Mouse (Mus musculus) urinary bladder, adult 18-20 months (tissue): ENCODE data around the gene Zfp575.
"Not testable (repeated sequence)": the region's sequence is repeated elsewhere in the genome, so short reads cannot be mapped to it uniquely, and the experiment has no call there.

Source experiments
- DNase-seq, 2 experiments: peaks; one replicate each; pipeline ENCODE4 v3.0.0; 2022; ENCODE audit warnings: low spot score in 2 of 2, mixed read lengths in 2 of 2

Gene Zfp575

DNA sequence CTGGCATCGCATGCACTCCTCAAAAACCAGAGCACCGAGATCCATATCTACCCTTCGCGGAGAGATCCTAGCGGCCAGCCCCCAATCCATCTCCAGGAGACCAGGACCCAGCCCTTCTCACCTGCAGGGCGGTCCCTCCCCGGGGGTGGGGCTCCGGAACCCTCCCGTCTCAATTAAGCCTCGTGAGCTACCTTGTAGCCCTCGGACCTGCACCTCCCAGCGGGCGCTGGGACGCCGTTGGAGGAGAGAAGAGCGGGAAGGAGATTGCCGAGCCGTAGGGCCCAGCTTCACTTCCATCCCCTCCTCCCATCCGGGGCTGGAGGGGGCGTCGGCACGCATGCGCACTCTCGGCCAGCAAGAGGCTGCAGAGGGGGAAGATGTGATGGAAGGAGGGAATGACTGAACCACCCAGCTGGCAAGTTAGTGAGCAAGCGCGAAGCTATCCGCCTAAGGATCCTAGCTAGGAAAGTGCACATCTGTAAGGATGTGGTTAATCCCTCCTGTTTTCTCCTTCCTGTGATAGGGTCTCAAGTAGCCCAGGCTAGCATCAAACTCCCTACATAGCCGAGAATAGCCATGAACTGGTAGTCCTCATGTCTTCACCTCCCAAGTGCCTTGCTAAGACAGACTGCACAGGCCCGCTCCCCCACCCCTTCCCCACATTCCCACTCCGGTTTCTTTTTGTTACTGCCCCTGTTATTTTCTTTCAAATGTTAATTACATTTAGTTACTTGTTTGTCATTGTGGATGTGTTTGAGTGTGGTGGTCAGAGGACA, at the start of gene Zfp575, which contains the start of gene Ethe1:
Gene Zfp575 (minus strand): TSS at position 312 of the 776 bp plus-strand sequence.
Gene Ethe1 (plus strand): TSS at position 214 of the 776 bp plus-strand sequence.
- no peak for DNase-seq

DNA sequence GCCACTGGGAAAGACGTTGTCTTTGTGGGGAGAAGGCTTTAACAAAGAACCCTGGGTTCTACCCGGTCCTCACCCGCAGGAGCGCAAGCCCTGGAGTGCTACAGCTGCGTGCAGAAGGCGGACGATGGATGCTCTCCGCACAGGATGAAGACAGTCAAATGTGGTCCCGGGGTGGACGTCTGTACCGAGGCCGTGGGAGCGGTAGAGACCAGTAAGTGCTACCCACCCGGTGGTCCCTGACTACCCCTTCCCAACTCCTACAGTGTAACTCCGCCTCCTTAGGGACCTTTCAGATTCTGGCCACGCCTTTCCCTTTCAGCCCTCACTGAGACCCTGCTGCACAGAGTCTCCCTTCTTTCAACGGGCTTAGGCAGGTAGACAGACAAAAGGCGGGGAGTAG, 49.6 kb upstream of the Zfp575 start:
- DNase-seq: peak in 1 of 2 experiments; percentile 33

- DNase-seq: peak; percentile 60 to 77
Observed at GRCm38 (mm10) chr7:24636264-24636663, 48.8 kb upstream of the Zfp575 start, which contains the start of gene Lypd3. TSS of gene Lypd3 (plus strand) at chr7:24636550.

DNA sequence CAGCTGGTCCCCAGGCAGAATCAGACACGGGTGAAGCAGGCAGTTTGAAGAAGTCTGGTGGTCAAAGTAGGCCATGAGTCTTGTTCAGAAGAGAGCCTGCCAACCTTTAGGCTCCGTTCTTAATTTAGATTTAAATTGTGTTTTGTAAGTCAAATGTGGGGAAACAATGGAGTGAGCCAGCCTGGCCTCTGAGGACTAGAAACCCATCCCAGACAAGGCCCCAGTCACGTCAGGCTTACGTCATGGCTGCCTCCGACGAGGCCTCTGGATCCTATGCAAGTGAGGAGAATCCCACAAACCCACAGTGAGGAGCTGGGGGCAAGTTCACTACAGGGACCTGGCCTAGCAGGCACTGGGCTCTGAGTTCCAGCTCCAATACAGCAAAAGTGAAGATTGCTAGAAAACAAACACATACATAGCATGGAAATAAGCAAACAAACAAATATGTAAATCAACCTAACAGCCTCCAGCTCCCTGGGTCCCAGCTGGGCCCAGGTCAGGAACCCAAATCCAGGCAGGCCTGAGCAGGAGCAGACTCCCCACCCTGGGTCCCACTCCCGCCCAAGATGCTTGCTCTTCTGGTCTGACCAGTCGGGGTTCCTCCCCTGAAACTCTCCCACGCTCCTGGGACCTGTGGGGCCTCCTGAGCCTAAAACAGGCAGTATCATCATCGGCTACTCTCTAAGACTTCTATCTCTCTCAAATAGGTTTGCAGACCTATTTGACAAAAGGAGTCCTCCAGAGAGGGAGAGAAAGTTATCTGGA, 42.9 kb upstream of the Zfp575 start:
- peak; percentile 50 to 74 for DNase-seq

GRCm38 (mm10) chr7:24629672-24630071, 42.2 kb upstream of the Zfp575 start:
- DNase-seq: no peak

DNA sequence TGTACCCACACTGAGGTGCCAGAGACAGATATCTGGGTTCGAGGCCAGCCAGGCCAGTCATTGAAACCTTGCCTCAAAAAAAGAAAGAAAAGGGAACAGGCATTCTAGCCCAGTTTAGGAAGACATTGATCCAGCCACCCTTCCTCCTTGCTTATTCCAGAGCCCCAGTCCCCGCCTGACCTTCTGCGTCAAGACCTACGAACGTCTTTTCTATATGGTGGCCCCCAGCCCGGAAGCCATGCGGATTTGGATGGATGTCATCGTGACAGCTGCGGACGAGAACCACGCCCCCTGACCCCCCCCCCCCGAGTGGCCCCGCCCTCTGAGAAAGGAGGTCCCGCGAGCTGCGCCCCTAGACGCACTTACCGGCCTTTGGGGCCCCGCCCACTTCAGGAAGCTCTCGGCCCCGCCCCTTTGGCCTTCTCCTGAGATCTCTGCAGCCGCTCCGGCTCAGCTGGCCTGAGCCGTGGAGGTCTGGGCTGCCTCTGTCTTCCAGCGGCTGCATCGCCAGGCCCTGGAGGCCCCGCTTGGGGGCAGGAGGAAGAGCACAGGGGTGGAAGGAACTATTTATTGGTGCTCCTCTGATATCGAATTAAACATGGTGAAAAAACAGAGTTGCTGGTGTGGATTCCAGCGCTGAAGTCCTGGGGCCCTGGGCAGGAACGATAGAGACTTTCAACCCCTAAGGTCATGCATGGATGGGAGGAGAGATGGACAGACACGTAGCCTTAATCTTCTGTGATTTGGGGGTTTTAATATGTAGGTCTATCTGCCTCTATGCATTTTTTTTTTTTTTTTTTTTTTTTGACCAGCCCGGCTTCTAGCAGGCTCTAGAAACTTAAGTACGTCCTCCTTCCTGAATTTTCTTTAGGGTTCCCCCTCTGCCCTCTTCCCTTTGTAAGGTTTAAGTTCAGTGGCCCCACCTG, 41.5 kb upstream of the Zfp575 start:
- peak; percentile 74 to 75 for DNase-seq

DNA sequence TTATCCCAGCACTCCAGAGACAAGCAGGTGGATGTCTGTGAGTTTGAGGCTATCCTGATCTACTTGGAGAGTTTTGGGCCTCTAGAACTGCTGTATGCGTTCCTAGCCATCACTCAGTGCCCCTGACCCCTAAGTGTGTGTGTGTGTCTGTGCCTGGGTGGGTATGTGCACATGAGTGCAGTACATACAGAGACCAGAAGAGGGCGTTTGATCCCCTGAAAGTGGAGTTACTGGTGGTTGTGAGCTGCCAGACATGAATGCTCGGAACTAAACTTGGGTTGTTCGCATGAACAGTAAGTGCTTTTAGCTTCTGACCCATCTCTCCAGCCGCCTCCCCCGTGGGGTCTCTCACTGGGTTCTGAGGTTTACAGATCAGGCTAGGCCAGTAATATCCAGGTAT, 35.5 kb upstream of the Zfp575 start:
- DNase-seq: no peak

DNA sequence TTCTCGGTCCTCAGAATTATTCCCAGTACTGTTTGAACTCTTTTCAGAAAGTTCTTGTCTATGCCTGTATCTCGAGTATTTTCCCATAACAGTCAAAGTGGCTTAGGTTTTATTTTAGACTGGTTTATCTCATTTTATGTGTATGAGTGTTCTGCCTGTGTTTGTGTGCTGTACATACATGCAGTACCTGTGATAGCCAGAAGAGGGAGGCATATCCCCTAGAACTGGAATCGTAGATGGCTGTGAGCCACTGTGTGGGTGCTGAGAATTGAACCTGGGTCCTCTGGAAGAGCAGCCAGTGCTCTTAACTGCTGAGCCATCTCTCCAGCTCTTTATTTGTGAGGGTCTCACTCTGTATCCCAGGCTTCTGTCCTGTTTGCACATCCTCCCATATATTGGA, 33.8 kb upstream of the Zfp575 start:
- DNase-seq: no peak

DNA sequence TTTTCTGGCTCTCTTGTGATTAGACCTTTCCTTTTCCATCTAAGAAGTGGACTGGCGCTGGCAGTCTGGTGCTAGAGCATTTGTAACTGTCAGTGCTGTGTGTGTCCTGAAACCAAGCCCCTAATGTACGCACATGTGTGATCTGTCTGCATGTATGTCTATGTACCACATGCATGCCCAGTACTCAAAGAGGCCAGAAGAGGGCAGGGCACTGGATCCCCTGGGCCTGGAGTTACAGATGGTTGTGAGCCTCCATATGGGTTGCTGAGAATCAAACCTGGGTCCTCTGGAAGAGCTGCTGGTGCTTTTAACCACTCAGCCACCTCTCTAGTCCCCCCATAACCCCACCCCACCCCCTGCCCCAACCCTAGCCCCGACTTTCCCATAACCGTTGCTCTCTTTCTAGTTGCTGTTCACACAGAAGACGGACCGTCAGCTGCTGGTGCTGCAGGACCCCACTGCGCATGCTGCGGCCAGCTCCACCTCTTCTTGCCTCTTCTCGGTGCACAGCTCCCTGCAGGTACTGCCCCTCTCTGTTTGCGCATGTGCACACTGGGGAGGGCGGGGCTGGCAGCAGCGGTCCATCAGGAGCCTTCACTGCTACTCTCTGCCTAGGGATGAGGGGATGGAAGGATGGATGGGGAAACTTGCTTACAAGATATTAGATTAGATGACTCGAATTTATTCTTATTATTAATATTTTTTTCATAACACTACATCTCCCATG, 32.4 kb upstream of the Zfp575 start:
- no peak for DNase-seq

DNA sequence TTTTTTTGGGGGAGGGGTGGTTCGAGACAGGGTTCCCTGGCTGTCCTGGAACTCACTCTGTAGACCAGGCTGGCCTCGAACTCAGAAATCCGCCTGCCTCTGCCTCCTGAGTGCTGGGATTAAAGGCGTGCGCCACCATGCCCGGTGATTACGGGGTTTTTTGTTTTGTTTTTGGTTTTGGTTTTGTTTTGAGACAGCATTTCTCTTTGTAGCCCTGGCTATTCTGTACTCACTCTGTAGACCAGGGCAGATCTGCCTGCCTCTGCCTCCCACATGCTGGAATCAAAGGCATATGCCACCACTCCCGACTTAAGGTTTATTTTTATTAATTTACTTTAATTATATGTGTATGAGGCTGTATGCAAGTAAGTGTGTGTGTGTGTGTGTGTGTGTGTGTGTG, 30.9 kb upstream of the Zfp575 start:
- not testable (repeated sequence) for DNase-seq

DNA sequence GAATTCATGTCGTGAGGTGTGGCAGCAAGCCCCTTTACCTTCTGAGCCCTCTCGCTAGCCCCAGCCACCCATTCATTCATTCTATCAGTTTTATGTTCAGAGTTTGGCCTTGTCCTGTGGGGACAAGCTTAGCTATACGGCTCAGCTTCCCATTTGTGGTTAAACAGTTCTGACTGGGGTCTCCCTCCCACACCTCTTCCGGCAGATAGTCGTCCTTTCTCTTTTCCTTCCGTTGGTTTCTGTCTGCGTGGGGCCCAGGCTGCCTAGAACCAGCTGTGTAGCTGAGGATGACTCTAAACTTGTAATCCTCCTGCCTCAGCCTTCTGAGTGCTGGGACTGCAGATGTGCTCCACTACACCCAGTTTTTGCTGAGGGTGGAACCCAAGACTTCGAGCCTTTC, 30.3 kb upstream of the Zfp575 start:
- no peak for DNase-seq

- DNase-seq: no peak
Observed at GRCm38 (mm10) chr7:24614816-24615215, 27.4 kb upstream of the Zfp575 start.

DNA sequence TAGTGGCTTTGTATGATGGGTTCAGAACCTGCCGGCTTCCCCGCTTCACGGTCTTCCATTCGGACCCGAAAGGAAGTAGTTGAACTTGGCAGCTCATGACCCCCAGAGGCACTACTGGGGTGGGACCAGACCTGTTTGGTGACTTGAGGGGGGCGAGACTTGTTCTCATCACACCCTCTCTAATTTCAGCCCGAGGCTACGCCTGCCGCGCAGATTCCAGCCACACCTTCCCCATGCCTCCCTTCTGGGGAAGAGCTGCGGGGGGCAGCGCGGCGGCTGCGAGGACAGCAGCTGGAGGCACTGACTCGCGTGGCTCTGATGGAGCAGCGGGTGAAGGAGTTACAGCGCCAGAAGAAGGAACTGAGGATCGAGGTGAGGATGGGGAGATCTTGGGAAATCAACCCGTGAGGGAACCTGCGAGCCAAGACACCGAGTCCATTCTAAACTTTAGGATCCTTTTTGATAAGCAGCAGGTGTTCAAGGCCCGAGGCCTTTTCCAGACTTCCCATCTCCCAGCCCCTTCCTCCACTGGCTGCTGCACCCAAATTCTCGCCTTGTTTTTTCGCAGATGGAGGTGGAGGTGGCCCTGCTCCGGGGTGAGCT, 25.0 kb upstream of the Zfp575 start:
- no peak for DNase-seq

- DNase-seq: no peak
Observed at GRCm38 (mm10) chr7:24611709-24612108, 24.3 kb upstream of the Zfp575 start.

- DNase-seq: peak; percentile 91 to 99
Observed at GRCm38 (mm10) chr7:24610879-24611494, 23.5 kb upstream of the Zfp575 start.

GRCm38 (mm10) chr7:24610144-24610878, 22.9 kb upstream of the Zfp575 start, which contains the start of gene Phldb3:
TSS of gene Phldb3 (plus strand) at chr7:24610763.
- DNase-seq: peak; percentile 65 to 69

DNA sequence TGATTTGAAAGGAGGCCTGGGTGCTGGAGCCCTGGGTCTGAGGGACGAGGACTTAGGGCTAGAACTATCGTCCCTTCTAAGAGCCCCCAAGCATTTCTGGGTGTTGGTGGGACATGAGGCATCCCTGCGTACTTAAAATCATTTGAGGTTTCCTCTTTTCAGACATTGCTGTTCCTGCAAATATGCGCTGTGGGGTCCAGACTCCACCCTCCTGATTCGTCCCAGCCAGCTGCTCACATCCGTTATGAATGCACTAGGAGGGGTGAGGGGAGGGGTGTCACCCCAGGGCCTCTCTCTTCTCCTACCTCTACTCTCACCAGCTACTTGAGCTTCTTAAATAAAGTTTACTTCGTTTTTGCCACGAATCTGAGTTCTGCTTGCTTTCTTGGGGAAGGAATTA, 21.1 kb upstream of the Zfp575 start:
- DNase-seq: no peak

GRCm38 (mm10) chr7:24608017-24608416, 20.6 kb upstream of the Zfp575 start:
- DNase-seq: no peak

DNA sequence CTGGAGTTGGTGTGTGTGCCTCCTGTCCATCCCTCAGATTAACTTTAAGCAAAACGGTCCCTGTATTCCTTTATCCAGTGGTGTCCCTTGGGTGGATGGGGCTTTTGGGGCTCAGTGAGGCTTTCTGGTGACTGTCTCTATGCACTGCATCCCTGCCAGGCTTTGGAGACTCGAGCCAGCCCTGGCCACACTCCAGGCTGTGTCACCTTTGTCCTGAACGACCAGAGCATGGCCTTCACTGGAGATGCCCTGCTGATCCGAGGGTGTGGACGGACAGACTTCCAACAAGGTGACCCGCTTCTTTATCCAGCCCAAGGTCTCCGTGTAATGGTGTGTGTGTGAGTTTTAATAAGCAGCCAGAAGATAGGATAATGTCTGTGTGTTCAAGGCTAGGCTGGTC, 18.6 kb upstream of the Zfp575 start:
- DNase-seq: no peak
